In genomic region chr1:105522321-105522720, GRCm38 (mm10) we compare ENCODE assay signal across 14 mouse cellular contexts.
DNase-seq lines count a peak whose midpoint lies in the region.
"Had no signal": no experiment of that assay in that cellular context is flagged by ENCODE, and none has a peak within 500 bp of the region (broad histone marks: within the 10 kb centered on the region; RNA-seq: fewer than 3 reads in every experiment).

No protein-coding gene starts in this region.

- DNase-seq in ES-CJ7 (ENCODE audit: low read depth, low spot score) (peak; percentile 90), R1 (ENCODE audit: low read depth, low spot score) (peak; percentile 51), ZHBTc4 (ENCODE audit: low read depth, low spot score) (peak; percentile 78)
- DNase-seq in heart, postnatal 36 days: no peak
- DNase-seq in layer of hippocampus, adult 11-12 months (ENCODE audit: low spot score): no peak
- DNase-seq in ovary, postnatal 10 days (ENCODE audit: low spot score): no peak
- DNase-seq: adrenal gland, adult 8-10 months; adrenal gland, postnatal 14 days; adrenal gland, postnatal 36 days; cerebellum, adult 11-12 months; cerebellum, adult 2 months; cerebellum, adult 9-10 months; cerebellum, postnatal 10 days; cerebellum, postnatal 25 days had no signal

- intact Hi-C loops in heart, postnatal 36 days (cut with DNase I): no loop called here

Comparison
In these comparisons a context has a peak if more than half of its experiments do, and no peak if none do; other contexts are left out.
1. DNase-seq: peak in ES-CJ7 (single experiment), R1 (single experiment) and ZHBTc4 (single experiment); none in heart, postnatal 36 days (0 of 2), layer of hippocampus, adult 11-12 months (single experiment) and ovary, postnatal 10 days (single experiment).